Mouse (Mus musculus): ENCODE results near the gene Hist1h4i.

DNA sequence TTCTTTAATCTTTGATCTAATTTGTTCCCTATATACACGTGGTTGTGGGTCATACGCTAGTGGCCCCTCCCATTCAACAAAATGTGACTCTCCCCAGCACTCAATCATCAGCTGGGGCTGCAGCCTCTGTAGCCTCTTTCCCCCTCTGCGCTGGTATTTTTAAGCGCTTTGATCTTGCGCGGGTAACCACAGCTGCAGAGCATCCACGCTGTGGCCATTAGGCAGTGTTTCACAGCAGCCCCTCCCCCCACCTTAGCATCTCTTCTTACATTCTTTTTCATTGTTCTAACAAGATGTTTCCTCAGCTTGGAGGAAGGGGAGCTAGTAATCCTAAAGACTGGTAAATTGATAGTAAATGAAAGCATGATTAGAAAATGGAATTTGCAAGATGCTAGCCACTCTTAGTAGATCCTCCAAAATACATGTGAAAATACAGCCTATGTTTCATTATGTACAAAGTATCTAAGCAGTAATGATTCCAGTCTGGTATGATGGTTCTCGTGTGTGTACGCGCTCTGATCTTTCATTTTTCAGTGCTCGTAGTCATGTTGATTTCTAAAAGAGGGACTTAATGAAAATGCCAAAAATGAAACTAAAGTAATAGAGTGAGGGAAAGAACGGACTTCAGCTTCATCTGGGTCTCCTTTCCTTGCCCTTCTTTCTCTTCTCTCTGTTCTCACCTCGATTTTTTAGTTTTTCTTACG is 8.7 kb upstream of the Hist1h4i start:
- TF ChIP-seq CTCF (IDR thresholded peaks at IDR 0.05; ENCODE audit: low read depth) (no peak), EP300 (optimal IDR thresholded peaks at IDR 0.05) (no peak)
